Mouse (Mus musculus): Measurements from ENCODE around the gene Pfkfb4.

Pfkfb4 gene

GRCm38 (mm10) chr9:109056081-109056690 is 64.6 kb downstream of the Pfkfb4 start:
- peak in 1 of 2 experiments; percentile 56 for DNase-seq (ENCODE audit: low spot score in 2 of 2)

- DNase-seq (ENCODE audit: low spot score in 2 of 2): peak in 1 of 2 experiments; percentile 54
These were observed 65.3 kb downstream of the Pfkfb4 start for GRCm38 (mm10) chr9:109056916-109057315.

- DNase-seq (ENCODE audit: low spot score in 2 of 2): peak in 1 of 2 experiments; percentile 26
These were observed 66.0 kb downstream of the Pfkfb4 start for GRCm38 (mm10) chr9:109057543-109057942.

GRCm38 (mm10) chr9:109058006-109058765 is 66.6 kb downstream of the Pfkfb4 start:
- peak in 1 of 2 experiments; percentile 55 for DNase-seq (ENCODE audit: low spot score in 2 of 2)

- DNase-seq (ENCODE audit: low spot score in 2 of 2): peak; percentile 85 to 86
These were observed 67.7 kb downstream of the Pfkfb4 start, which contains the start of gene Trex1 for GRCm38 (mm10) chr9:109059136-109059903. TSS of gene Trex1 (minus strand) at chr9:109059734.

- DNase-seq (ENCODE audit: low spot score in 2 of 2): peak in 1 of 2 experiments; percentile 55
These were observed 68.8 kb downstream of the Pfkfb4 start for GRCm38 (mm10) chr9:109060184-109060897.

- DNase-seq (ENCODE audit: low spot score in 2 of 2): peak in 1 of 2 experiments; percentile 29
These were observed 69.3 kb downstream of the Pfkfb4 start for GRCm38 (mm10) chr9:109060898-109061295.

- DNase-seq (ENCODE audit: low spot score in 2 of 2): no peak
These were observed 76.6 kb downstream of the Pfkfb4 start for GRCm38 (mm10) chr9:109068095-109068735.

- peak; percentile 86 to 92 for DNase-seq (ENCODE audit: low spot score in 2 of 2)
These were observed 82.3 kb downstream of the Pfkfb4 start, which contains the start of gene Atrip for GRCm38 (mm10) chr9:109073661-109074573. TSS of gene Atrip (minus strand) at chr9:109074124.

- DNase-seq (ENCODE audit: low spot score in 2 of 2): no peak
These were observed 88.9 kb downstream of the Pfkfb4 start for GRCm38 (mm10) chr9:109080516-109080915.

GRCm38 (mm10) chr9:109081749-109082123 is 90.2 kb downstream of the Pfkfb4 start:
- DNase-seq (ENCODE audit: low spot score in 2 of 2): no peak
